Mouse (Mus musculus) midbrain, embryonic 15.5 days (tissue): ENCODE measurements around the gene Aplp1. TPM values are rescaled to one million over a fixed set of nuclear protein-coding genes. Genes with fewer than 3 reads are reported as not detected.

Experiments
- ATAC-seq: fragments of 200-750 bp; cut with Nextera tagmentation; replicated peaks from 2 replicates; pipeline ENCODE4 v1.8.0; 2017; ENCODE audit warnings: moderate TSS enrichment
- H3K27ac ChIP-seq: fragments of 300-500 bp; sonication (generic); 2 replicates; pipeline ENCODE4 v1.5.1; 2015; ENCODE audit warnings: mild to moderate bottlenecking, inconsistent platforms
- H3K27me3 ChIP-seq: fragments of 300-500 bp; sonication (generic); replicated peaks from 2 replicates; pipeline ENCODE4 v1.6.1; 2015; ENCODE audit warnings: inconsistent platforms
- H3K36me3 ChIP-seq: fragments of 300-500 bp; sonication (generic); replicated peaks from 2 replicates; pipeline ENCODE4 v1.6.1; 2015; ENCODE audit warnings: inconsistent platforms
- H3K4me1 ChIP-seq: fragments of 300-500 bp; sonication (generic); 2 replicates; pipeline ENCODE4 v1.6.1; 2015; ENCODE audit warnings: inconsistent platforms
- H3K4me2 ChIP-seq: fragments of 300-500 bp; sonication (generic); 2 replicates; pipeline ENCODE4 v1.6.1; 2015; ENCODE audit warnings: inconsistent platforms, mild to moderate bottlenecking, moderate library complexity
- H3K4me3 ChIP-seq: fragments of 300-500 bp; sonication (generic); 2 replicates; pipeline ENCODE4 v1.5.1; 2015; ENCODE audit warnings: mild to moderate bottlenecking, inconsistent platforms
- H3K9ac ChIP-seq: fragments of 300-500 bp; sonication (generic); 2 replicates; pipeline ENCODE4 v1.6.1; 2015; ENCODE audit warnings: mild to moderate bottlenecking, inconsistent platforms
- H3K9me3 ChIP-seq: fragments of 300-500 bp; sonication (generic); 2 replicates; pipeline ENCODE4 v1.6.1; 2016; ENCODE audit warnings: inconsistent platforms
- WGBS: fragments of 180-500 bp; shearing (Covaris S2); methylation state at CpG from one replicate; pipeline ENCODE4 v1.1.7; 2015; ENCODE audit warnings: mixed read lengths; 5-methylcytosine and 5-hydroxymethylcytosine counted together
- polyA plus RNA-seq: library from polyadenylated mRNA; unstranded; fragments of >200 nt; fragmentation: Nextera tagmentation; extraction: Ambion mirVana; gene quantifications from 2 replicates; pipeline ENCODE4 v1.2.1, GENCODE M21; 2015

The Aplp1 gene
- polyA plus RNA-seq, 1 experiment from 2014 or later: 790 TPM

DNA sequence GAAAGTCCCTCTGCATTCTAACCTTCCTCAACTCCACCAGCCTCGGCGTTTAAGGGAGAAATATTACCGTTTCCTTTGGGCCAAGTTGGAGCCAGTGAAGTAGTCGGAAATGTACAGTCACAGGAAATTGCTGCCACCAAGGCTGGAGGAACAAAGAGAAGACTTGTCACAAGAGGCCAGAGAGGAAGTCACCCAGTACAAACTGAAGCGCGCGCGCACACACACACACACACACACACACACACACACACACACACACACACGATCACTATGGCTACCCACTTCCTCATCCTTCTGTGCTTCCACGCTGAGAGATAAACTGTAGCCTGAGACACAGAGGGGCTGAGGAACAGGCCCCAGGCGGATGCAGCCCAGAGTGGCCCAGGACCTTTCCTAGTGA is 51.0 kb downstream of the Aplp1 start:
- ATAC-seq: no peak
- no peaks in the 10 kb centered on the region for H3K4me1 ChIP-seq

DNA sequence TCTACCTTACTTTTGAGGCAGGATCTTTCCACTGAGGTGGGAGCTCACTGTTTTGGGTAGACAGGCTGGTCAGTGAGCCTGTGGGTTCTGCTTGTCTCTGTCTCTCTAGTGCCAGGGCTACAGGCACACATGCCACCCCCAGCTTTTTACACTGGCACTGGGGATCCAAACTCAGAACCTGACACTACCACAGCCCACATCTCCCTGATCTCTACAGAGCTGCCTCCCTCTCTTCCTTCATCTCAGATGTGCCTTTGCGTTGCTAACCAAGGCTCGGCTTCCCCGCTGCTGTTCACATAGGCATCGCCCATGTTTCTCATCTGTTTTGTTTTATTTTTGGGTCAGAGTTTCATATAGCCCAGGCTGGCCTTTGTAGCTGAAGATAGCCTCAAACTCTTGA is 51.7 kb downstream of the Aplp1 start:
- WGBS: 90% methylated on average over 4 of the region's 4 CpGs
- H3K27ac ChIP-seq: no peak overlapping the region
- 0 out of 2 replicates have a peak, but pooled peaks cover 4% of the 10 kb centered on the region for H3K27me3 ChIP-seq
- no peaks in the 10 kb centered on the region for H3K9me3 ChIP-seq
- no peak overlapping the region for H3K9ac ChIP-seq
- no peaks in the 10 kb centered on the region for H3K36me3 ChIP-seq
- no peak overlapping the region for H3K4me3 ChIP-seq
- no peaks in the 10 kb centered on the region for H3K4me1 ChIP-seq
- no peak for ATAC-seq
- no peak overlapping the region for H3K4me2 ChIP-seq

More for the DNA sequence above, 51.0 kb downstream of the Aplp1 start:
- Histone ChIP-seq H3K4me2 (no peak overlapping the region), H3K27ac (0 out of 2 replicates have a peak overlapping the region, but pooled peaks have one; percentile 29), H3K9me3 (no peaks in the 10 kb centered on the region), H3K27me3 (0 out of 2 replicates have a peak, but pooled peaks cover 4% of the 10 kb centered on the region), H3K9ac (no peak overlapping the region), H3K4me3 (no peak overlapping the region), H3K36me3 (no peaks in the 10 kb centered on the region)
- 68% methylated on average over 11 of the region's 11 CpGs for WGBS

DNA sequence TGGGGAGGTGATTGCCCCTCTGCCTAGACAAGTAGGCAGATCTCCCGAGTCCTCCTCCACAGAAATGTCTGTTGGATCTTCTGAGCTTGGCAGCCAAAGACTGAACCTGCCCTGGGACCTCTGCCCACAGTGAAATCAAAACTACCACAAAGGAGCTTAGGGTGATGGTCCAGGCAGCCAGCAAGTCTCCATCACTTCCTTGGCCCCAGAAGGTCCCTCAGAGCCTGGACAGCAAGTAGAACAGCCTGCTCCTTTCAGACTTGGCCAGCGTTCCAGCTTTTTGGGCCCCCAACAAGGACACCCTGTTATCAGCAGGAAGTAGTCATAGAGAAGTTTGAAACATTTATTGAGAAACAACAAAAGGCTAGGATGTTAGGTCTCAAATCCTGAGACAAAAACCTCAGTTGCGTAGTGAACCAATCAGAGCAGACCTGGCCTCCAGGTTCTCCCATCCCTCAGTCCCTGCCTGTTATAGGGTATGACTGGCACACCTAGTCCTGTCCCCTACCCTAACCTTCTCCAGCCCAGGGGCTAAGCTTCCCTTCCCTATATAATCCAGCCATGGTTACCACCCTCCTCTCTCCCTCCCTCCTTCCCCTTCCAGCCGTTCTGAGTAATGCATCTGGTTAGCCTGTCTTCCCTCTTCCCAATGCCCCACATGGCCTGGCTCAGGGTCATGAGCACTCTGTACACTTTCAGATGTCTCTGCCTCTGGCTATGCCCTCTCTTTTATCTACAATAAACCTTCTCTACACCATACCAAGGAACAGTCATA is 52.4 kb downstream of the Aplp1 start:
- no peaks in the 10 kb centered on the region for H3K9me3 ChIP-seq
- H3K27ac ChIP-seq: no peak overlapping the region
- no peak overlapping the region for H3K4me2 ChIP-seq
- H3K9ac ChIP-seq: no peak overlapping the region
- no peak for ATAC-seq
- H3K4me1 ChIP-seq: no peaks in the 10 kb centered on the region
- H3K4me3 ChIP-seq: no peak overlapping the region
- 0 out of 2 replicates have a peak, but pooled peaks cover 4% of the 10 kb centered on the region for H3K27me3 ChIP-seq
- WGBS: 76% methylated on average over 4 of the region's 4 CpGs
- no peaks in the 10 kb centered on the region for H3K36me3 ChIP-seq

Other genes starting within 250 kb of the Aplp1 start
- gene Capns1, start 246.7 kb downstream of the Aplp1 start, polyA plus RNA-seq: 69.8 and 81.5 TPM in 2 replicates
- 175 and 188 TPM in 2 replicates for gene Polr2i, start 213.6 kb downstream of the Aplp1 start, polyA plus RNA-seq
- gene Tbcb, start 213.3 kb downstream of the Aplp1 start, polyA plus RNA-seq: 429 and 432 TPM in 2 replicates
- gene Ovol3, start 209.8 kb downstream of the Aplp1 start, polyA plus RNA-seq: not detected in 2 replicates
- gene Thap8, start 165.4 kb downstream of the Aplp1 start, polyA plus RNA-seq: 1.3 and 1.5 TPM in 2 replicates
- 3.6 and 3.8 TPM in 2 replicates for gene Wdr62, start 165.1 kb downstream of the Aplp1 start, polyA plus RNA-seq
- 106 and 110 TPM in 2 replicates for gene Clip3, start 153.8 kb downstream of the Aplp1 start, polyA plus RNA-seq
- gene Alkbh6, start 136.8 kb downstream of the Aplp1 start, polyA plus RNA-seq: 134 and 135 TPM in 2 replicates
- 16.6 and 17.5 TPM in 2 replicates for gene Syne4, start 130.7 kb downstream of the Aplp1 start, polyA plus RNA-seq
- gene E130208F15Rik, start 123.8 kb downstream of the Aplp1 start, polyA plus RNA-seq: 0.23 and 2.0 TPM in 2 replicates
- gene Sdhaf1, start 121.6 kb downstream of the Aplp1 start, polyA plus RNA-seq: 16.7 and 17.1 TPM in 2 replicates
- 16.3 and 17.9 TPM in 2 replicates for gene Lrfn3, start 82.8 kb downstream of the Aplp1 start, polyA plus RNA-seq
- 27.8 and 36.6 TPM in 2 replicates for gene Tyrobp, start 31.8 kb downstream of the Aplp1 start, polyA plus RNA-seq
- gene Hcst, start 25.7 kb downstream of the Aplp1 start, polyA plus RNA-seq: 0.53 and 0.59 TPM in 2 replicates
- gene Nfkbid, start 23.8 kb downstream of the Aplp1 start, polyA plus RNA-seq: 2.4 and 2.8 TPM in 2 replicates
- 1.3 and 2.7 TPM in 2 replicates for gene Kirrel2, start 12.2 kb upstream of the Aplp1 start, polyA plus RNA-seq
- 0.41 and 0.61 TPM in 2 replicates for gene Nphs1, start 12.8 kb upstream of the Aplp1 start, polyA plus RNA-seq
- not detected in 2 replicates for gene Prodh2, start 48.1 kb upstream of the Aplp1 start, polyA plus RNA-seq
- gene Arhgap33, start 89.5 kb upstream of the Aplp1 start, polyA plus RNA-seq: 144 and 158 TPM in 2 replicates
- 7.8 and 9.9 TPM in 2 replicates for gene Hspb6, start 106.6 kb upstream of the Aplp1 start, polyA plus RNA-seq
- 7.7 and 9.4 TPM in 2 replicates for gene Proser3, start 106.8 kb upstream of the Aplp1 start, polyA plus RNA-seq
- 53.6 and 63.8 TPM in 2 replicates for gene Lin37, start 114.3 kb upstream of the Aplp1 start, polyA plus RNA-seq
- 87.2 and 90.7 TPM in 2 replicates for gene U2af1l4, start 117.8 kb upstream of the Aplp1 start, polyA plus RNA-seq
- 18.5 and 20.7 TPM in 2 replicates for gene Gm49396, start 117.8 kb upstream of the Aplp1 start, polyA plus RNA-seq
- gene Psenen, start 118.1 kb upstream of the Aplp1 start, polyA plus RNA-seq: 121 and 123 TPM in 2 replicates
- 8.0 and 8.1 TPM in 2 replicates for gene Igflr1, start 119.9 kb upstream of the Aplp1 start, polyA plus RNA-seq
- gene Kmt2b, start 143.2 kb upstream of the Aplp1 start, polyA plus RNA-seq: 12.1 and 12.3 TPM in 2 replicates
- 0.36 and 0.41 TPM in 2 replicates for gene Zbtb32, start 153.4 kb upstream of the Aplp1 start, polyA plus RNA-seq
- 0.51 and 0.58 TPM in 2 replicates for gene Upk1a, start 167.3 kb upstream of the Aplp1 start, polyA plus RNA-seq
- gene Cox6b1, start 180.6 kb upstream of the Aplp1 start, polyA plus RNA-seq: 1,061 and 1,083 TPM in 2 replicates
- not detected in 2 replicates for gene Etv2, start 190.3 kb upstream of the Aplp1 start, polyA plus RNA-seq
- gene Rbm42, start 204.8 kb upstream of the Aplp1 start, polyA plus RNA-seq: 145 and 149 TPM in 2 replicates
- gene Haus5, start 219.5 kb upstream of the Aplp1 start, polyA plus RNA-seq: 28.1 and 29.7 TPM in 2 replicates
- not detected in 2 replicates for gene Pmis2, start 226.1 kb upstream of the Aplp1 start, polyA plus RNA-seq